Mouse (Mus musculus): Measurements from ENCODE around the gene Selenow.

GRCm38 (mm10) chr7:15914252-15914651 is 8.0 kb downstream of the Selenow start:
- no peak for TF ChIP-seq POLR2A (IDR thresholded peaks at IDR 0.05; ENCODE audit: borderline replicate concordance, insufficient read depth, low read length)
- TF ChIP-seq CTCF (IDR thresholded peaks at IDR 0.05; ENCODE audit: borderline replicate concordance, insufficient read depth, low read depth, low read length), result peak; percentile 56; the same call in 1 of the 2 replicates

Measured in cerebellum, adult 2 months (tissue).